Mouse (Mus musculus) kidney, postnatal 4 days (tissue): ENCODE data around the gene Stmn1.
"Not testable (repeated sequence)": the region's sequence is repeated elsewhere in the genome, so short reads cannot be mapped to it uniquely, and the experiment has no call there.

Experiments used
- DNase-seq, 2 experiments: peaks; one replicate each; pipeline ENCODE4 v3.0.0; 2021; ENCODE audit warnings: mixed read lengths in 2 of 2

Stmn1 gene

GRCm38 (mm10) chr4:134488211-134488610 is 20.1 kb downstream of the Stmn1 start:
- no peak for DNase-seq

GRCm38 (mm10) chr4:134489986-134490665 is 22.0 kb downstream of the Stmn1 start:
- no peak for DNase-seq

- peak; percentile 61 to 70 for DNase-seq
Measured at GRCm38 (mm10) chr4:134491716-134492115, 23.6 kb downstream of the Stmn1 start.

GRCm38 (mm10) chr4:134494161-134494560 is 26.0 kb downstream of the Stmn1 start:
- not testable (repeated sequence) for DNase-seq

GRCm38 (mm10) chr4:134494780-134495545 is 26.8 kb downstream of the Stmn1 start:
- DNase-seq: peak; percentile 35 to 46

- no peak for DNase-seq
Measured at GRCm38 (mm10) chr4:134495546-134495923, 27.4 kb downstream of the Stmn1 start.

GRCm38 (mm10) chr4:134496595-134497210 is 28.6 kb downstream of the Stmn1 start, which contains the start of gene Paqr7:
Gene Paqr7 (plus strand): TSS chr4:134496697.
- peak; percentile 75 to 84 for DNase-seq

GRCm38 (mm10) chr4:134497223-134497622 is 29.1 kb downstream of the Stmn1 start:
- DNase-seq: no peak

- DNase-seq: no peak
Measured at GRCm38 (mm10) chr4:134497986-134498731, 30.0 kb downstream of the Stmn1 start.

GRCm38 (mm10) chr4:134498983-134499382 is 30.9 kb downstream of the Stmn1 start:
- not testable (repeated sequence) for DNase-seq

GRCm38 (mm10) chr4:134501095-134501494 is 33.0 kb downstream of the Stmn1 start:
- no peak for DNase-seq

GRCm38 (mm10) chr4:134503686-134504357 is 35.7 kb downstream of the Stmn1 start:
- no peak for DNase-seq

- DNase-seq: no peak
Measured at GRCm38 (mm10) chr4:134505303-134505789, 37.2 kb downstream of the Stmn1 start.

- no peak for DNase-seq
Measured at GRCm38 (mm10) chr4:134505966-134506594, 38.0 kb downstream of the Stmn1 start.

GRCm38 (mm10) chr4:134506713-134507112 is 38.6 kb downstream of the Stmn1 start:
- no peak for DNase-seq

GRCm38 (mm10) chr4:134510396-134510795 is 42.3 kb downstream of the Stmn1 start:
- DNase-seq: no peak

GRCm38 (mm10) chr4:134510845-134511411 is 42.8 kb downstream of the Stmn1 start, which contains the start of gene Aunip:
Gene Aunip (plus strand): TSS chr4:134510999.
- DNase-seq: peak; percentile 98

GRCm38 (mm10) chr4:134511730-134512129 is 43.6 kb downstream of the Stmn1 start:
- DNase-seq: no peak

- peak; percentile 88 to 92 for DNase-seq
Measured at GRCm38 (mm10) chr4:134512798-134513197, 44.7 kb downstream of the Stmn1 start.

GRCm38 (mm10) chr4:134514309-134514930 is 46.3 kb downstream of the Stmn1 start:
- no peak for DNase-seq

- DNase-seq: no peak
Measured at GRCm38 (mm10) chr4:134515614-134516013, 47.5 kb downstream of the Stmn1 start.
